Mouse (Mus musculus) myocyte (in vitro differentiated cells): Measurements from ENCODE around the gene Prps2.

Experiments
- E2F4 ChIP-seq: IDR thresholded peaks from one replicate; pipeline ENCODE4 v1.6.1; 2011; ENCODE audit warnings: mild to moderate bottlenecking, control low read depth, moderate library complexity; ENCODE audit not compliant: insufficient read depth
- MYOD1 ChIP-seq, 3 experiments: IDR thresholded peaks; one replicate each; pipeline ENCODE4 v1.6.1; 2011; ENCODE audit warnings: control low read depth in 2 of 3, low read depth in 2 of 3, mild to moderate bottlenecking in 2 of 3, moderate library complexity in 1 of 3; ENCODE audit not compliant: insufficient read length in 2 of 3, control insufficient read depth in 1 of 3
- MYOG ChIP-seq, 3 experiments: IDR thresholded peaks; one replicate each; pipeline ENCODE4 v1.6.1; 2011; ENCODE audit warnings: control low read depth in 2 of 3, low read depth in 2 of 3, mild to moderate bottlenecking in 2 of 3; ENCODE audit not compliant: insufficient read length in 2 of 3, control insufficient read depth in 1 of 3, insufficient read depth in 1 of 3
- POLR2A ChIP-seq: IDR thresholded peaks from one replicate; pipeline ENCODE4 v1.6.1; 2011; ENCODE audit warnings: low read depth, mild to moderate bottlenecking, control low read depth, moderate library complexity; ENCODE audit not compliant: insufficient read length
- POLR2AphosphoS2 ChIP-seq: IDR thresholded peaks from one replicate; pipeline ENCODE4 v1.6.1; 2011; ENCODE audit warnings: low read depth, control low read depth; ENCODE audit not compliant: insufficient read length
- TCF12 ChIP-seq: IDR thresholded peaks from one replicate; pipeline ENCODE4 v1.6.1; 2011; ENCODE audit warnings: mild to moderate bottlenecking, control low read depth; ENCODE audit not compliant: poor library complexity, insufficient read depth, severe bottlenecking
- TCF3 ChIP-seq: IDR thresholded peaks from one replicate; pipeline ENCODE4 v1.6.1; 2011; ENCODE audit warnings: low read depth, control low read depth; ENCODE audit not compliant: insufficient read length
- USF1 ChIP-seq: IDR thresholded peaks from one replicate; pipeline ENCODE4 v1.6.1; 2011; ENCODE audit warnings: low read depth, mild to moderate bottlenecking, control low read depth, moderate library complexity

DNA sequence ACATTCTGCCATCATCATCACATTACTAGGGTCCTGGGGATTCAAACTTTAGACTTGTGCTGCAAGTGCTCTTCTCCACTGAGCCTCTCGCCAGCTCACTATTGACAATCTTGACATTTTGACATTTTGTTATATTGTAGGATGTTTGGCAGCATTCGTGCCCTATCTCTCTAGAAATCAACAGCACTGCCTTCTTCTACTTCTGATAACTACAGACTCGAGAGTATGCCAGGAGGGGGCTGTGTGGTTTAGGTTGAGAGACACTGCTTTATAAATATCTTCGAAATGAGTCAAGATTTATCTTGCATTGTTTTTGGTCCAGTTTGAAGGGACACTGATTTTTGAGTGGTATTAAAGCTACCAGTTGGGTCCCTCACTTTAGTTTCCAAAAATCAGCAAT is 51.6 kb downstream of the Prps2 start:
- TF ChIP-seq POLR2A (no peak), USF1 (no peak), TCF3 (no peak), MYOG (IDR thresholded peaks at IDR 0.05; ENCODE audit: control insufficient read depth in 1 of 3, insufficient read depth in 1 of 3, insufficient read length in 2 of 3, low read depth in 2 of 3) (no peak), MYOD1 (IDR thresholded peaks at IDR 0.05; ENCODE audit: control insufficient read depth in 1 of 3, insufficient read length in 2 of 3, low read depth in 2 of 3) (no peak), POLR2AphosphoS2 (no peak), TCF12 (no peak), E2F4 (no peak)
